Mouse (Mus musculus) lung, embryonic 14.5 days (tissue): ENCODE measurements around the gene Ifitm1. TPM values are rescaled to one million over a fixed set of nuclear protein-coding genes. Genes with fewer than 3 reads are reported as not detected.

Experiments
- ATAC-seq: fragments of 200-750 bp; cut with Nextera tagmentation; 2 replicates; pipeline ENCODE4 v1.8.0; 2017; ENCODE audit warnings: mild to moderate bottlenecking, moderate TSS enrichment, moderate library complexity; ENCODE audit not compliant: insufficient read depth
- DNase-seq: peaks from one replicate; pipeline ENCODE4 v3.0.0-alpha.2; 2015
- H3K27ac ChIP-seq: fragments of 300-500 bp; sonication (generic); 2 replicates; pipeline ENCODE4 v1.5.1; 2014; ENCODE audit warnings: low read depth, mild to moderate bottlenecking, moderate library complexity
- H3K27me3 ChIP-seq: fragments of 300-500 bp; sonication (generic); 2 replicates; pipeline ENCODE4 v1.6.1; 2014; ENCODE audit warnings: low read length, control low read depth; ENCODE audit not compliant: insufficient read depth
- H3K36me3 ChIP-seq: fragments of 300-500 bp; sonication (generic); 2 replicates; pipeline ENCODE4 v1.6.1; 2014; ENCODE audit warnings: control low read depth; ENCODE audit not compliant: insufficient read depth
- H3K4me1 ChIP-seq: fragments of 300-500 bp; sonication (generic); 2 replicates; pipeline ENCODE4 v1.6.1; 2014; ENCODE audit warnings: antibody characterized with exemption, control low read depth; ENCODE audit not compliant: insufficient read depth
- H3K4me2 ChIP-seq: fragments of 300-500 bp; sonication (generic); 2 replicates; pipeline ENCODE4 v1.6.1; 2014; ENCODE audit warnings: mild to moderate bottlenecking
- H3K4me3 ChIP-seq: fragments of 300-500 bp; sonication (generic); 2 replicates; pipeline ENCODE4 v1.5.1; 2014; ENCODE audit warnings: low read depth, low read length
- H3K9ac ChIP-seq: fragments of 300-500 bp; sonication (generic); 2 replicates; pipeline ENCODE4 v1.6.1; 2014
- H3K9me3 ChIP-seq: fragments of 300-500 bp; sonication (generic); 2 replicates; pipeline ENCODE4 v1.6.1; 2016; ENCODE audit warnings: low read depth, low read length, control low read depth
- CTCF ChIP-seq: IDR thresholded peaks from 2 replicates; pipeline ENCODE4 v1.5.1; 2016; ENCODE audit warnings: antibody characterized with exemption, low read depth
- WGBS: fragments of 180-500 bp; shearing (Covaris S2); extraction: QIAGEN DNeasy Blood & Tissue Kit; methylation state at CpG from one replicate; pipeline ENCODE4 v1.1.7; 2014; 5-methylcytosine and 5-hydroxymethylcytosine counted together
- polyA plus RNA-seq: library from polyadenylated mRNA; unstranded; fragments of >200 nt; fragmentation: Nextera tagmentation; extraction: Ambion mirVana; gene quantifications from 2 replicates; pipeline ENCODE4 v1.2.1, GENCODE M21; 2014

The Ifitm1 gene
- polyA plus RNA-seq, 1 experiment from 2014 or later, result 42.5 TPM

DNA sequence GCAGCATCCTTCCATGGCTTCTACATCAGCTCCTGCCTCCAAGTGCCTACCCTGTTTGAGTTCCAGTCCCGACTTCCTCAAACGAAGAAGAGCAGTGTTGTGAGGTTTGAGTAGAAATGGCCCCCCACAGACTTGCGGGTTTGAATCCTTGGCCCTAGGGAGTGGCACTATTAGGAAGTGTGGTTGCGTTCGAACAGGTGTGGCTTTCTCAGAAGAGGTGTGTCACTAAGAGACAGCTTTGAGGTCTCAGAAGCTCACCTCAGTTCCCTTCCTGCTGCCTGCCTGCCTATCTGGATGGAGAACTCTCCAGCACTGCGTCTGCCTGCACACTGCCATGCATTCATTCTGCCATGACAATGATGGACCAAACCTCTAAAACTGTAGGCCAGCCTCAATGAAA lies 39.4 kb downstream of the Ifitm1 start:
- Histone ChIP-seq H3K9me3 (no peaks in the 10 kb centered on the region), H3K4me3 (no peak overlapping the region), H3K27ac (no peak overlapping the region), H3K4me1 (peaks cover 11% of the 10 kb centered on the region; the same call in 1 of the 2 replicates), H3K9ac (no peak overlapping the region), H3K36me3 (no peaks in the 10 kb centered on the region), H3K4me2 (no peak overlapping the region), H3K27me3 (no peaks in the 10 kb centered on the region)
- DNase-seq (no peak), ATAC-seq (no peak)
- TF ChIP-seq CTCF, result no peak
- 90% methylated on average over 6 of the region's 6 CpGs for WGBS

DNA sequence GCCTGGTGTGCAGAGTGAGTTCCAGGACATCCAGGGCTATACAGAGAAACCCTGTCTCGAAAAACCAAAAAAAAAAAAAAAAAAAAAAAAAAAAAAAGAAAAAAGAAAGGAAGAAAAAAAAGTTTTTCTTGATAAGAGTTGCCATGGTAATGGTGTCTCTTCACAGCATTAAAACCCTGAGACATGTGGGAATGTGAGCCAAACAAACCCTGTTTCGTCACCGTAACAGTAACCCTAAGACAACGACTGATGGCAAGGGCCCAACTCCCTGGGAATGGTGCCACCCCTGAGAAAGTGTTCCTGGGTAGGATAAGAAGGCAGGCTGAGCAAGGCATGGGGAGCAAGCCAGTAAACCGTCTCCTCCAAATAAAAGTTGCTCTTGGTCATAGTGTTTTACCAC lies 39.9 kb downstream of the Ifitm1 start:
- 67% methylated on average over 5 of the region's 5 CpGs for WGBS
- Histone ChIP-seq H3K9me3 (no peaks in the 10 kb centered on the region), H3K4me3 (no peak overlapping the region), H3K27me3 (no peaks in the 10 kb centered on the region), H3K9ac (no peak overlapping the region), H3K27ac (no peak overlapping the region), H3K4me2 (no peak overlapping the region), H3K36me3 (no peaks in the 10 kb centered on the region), H3K4me1 (peaks cover 11% of the 10 kb centered on the region; the same call in 1 of the 2 replicates)
- DNase-seq (peak; percentile 44), ATAC-seq (no peak)
- TF ChIP-seq CTCF, result no peak

DNA sequence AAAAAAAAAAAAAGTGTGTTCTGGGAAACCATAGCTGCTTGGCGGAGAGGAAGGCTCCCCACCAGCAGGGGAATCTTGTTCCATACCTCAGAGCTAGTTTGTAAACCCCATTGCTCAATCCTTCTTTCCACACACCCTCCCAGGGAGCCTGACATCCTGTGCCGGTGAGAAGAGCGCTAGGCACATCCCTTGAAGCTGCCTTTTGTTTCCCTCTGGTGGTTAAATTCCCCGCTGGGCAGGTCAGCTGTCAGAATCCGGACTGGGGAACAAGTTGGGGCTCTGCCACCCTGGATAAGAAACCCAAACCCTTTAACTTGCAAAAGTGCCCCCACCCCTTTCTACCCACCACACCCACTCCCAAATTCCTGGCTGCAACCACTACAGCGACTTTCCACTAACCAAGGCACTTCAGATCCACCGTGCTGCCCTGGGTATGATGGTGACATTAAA lies 41.3 kb downstream of the Ifitm1 start:
- peak; percentile 55 for TF ChIP-seq CTCF
- Histone ChIP-seq H3K4me2 (peak overlapping the region; percentile 69; the same call in 1 of the 2 replicates), H3K27ac (no peak overlapping the region), H3K4me1 (peaks cover 11% of the 10 kb centered on the region; the same call in 1 of the 2 replicates), H3K4me3 (no peak overlapping the region), H3K9ac (no peak overlapping the region), H3K27me3 (no peaks in the 10 kb centered on the region), H3K36me3 (no peaks in the 10 kb centered on the region), H3K9me3 (no peaks in the 10 kb centered on the region)
- ATAC-seq (peak; percentile 12; the same call in 1 of the 2 replicates), DNase-seq (peak; percentile 57)
- WGBS, result 8% methylated on average over 7 of the region's 7 CpGs

DNA sequence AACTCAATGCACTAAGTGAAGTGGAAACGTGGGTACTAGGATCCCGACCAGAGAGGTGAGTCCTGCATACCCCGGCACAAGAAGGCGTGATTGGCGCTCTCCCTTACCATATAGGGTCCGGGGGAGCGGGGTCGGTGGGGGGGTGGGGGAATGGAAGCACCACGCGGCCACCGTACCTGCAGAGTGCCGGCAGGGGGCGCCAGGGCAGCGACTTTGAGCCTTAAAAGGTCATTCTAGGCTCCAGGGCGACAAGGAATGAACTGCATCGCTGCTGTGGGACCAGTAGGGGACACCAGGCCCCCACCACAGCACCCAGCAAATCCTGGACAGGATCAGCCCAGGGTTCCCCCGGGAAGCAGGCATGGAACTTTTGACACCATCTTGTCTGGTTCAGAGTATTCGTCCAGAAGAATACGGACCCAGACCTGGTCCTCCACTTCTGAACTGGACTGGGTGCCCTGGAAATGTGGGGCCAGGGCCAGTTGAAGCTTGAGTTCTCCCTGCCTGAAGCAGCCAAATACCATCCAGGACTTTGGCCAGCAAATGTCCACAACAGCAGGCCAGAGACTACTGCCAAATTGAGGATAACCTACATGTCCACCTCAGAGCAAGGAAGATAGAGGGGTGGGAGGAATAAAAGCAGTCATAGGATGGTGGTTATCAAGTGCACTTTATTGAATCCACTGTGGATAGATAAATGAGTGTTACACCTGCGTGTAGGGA lies 42.1 kb downstream of the Ifitm1 start:
- Histone ChIP-seq H3K4me1 (peaks cover 11% of the 10 kb centered on the region; the same call in 1 of the 2 replicates), H3K9me3 (no peaks in the 10 kb centered on the region), H3K4me2 (peak overlapping the region; percentile 69), H3K36me3 (no peaks in the 10 kb centered on the region), H3K9ac (no peak overlapping the region), H3K4me3 (peak overlapping the region; percentile 7; the same call in 1 of the 2 replicates), H3K27ac (no peak overlapping the region), H3K27me3 (no peaks in the 10 kb centered on the region)
- TF ChIP-seq CTCF, result peak; percentile 94
- DNase-seq, result peak; percentile 94
- ATAC-seq, result peak; percentile 85
- 7% methylated on average over 20 of the region's 20 CpGs for WGBS

DNA sequence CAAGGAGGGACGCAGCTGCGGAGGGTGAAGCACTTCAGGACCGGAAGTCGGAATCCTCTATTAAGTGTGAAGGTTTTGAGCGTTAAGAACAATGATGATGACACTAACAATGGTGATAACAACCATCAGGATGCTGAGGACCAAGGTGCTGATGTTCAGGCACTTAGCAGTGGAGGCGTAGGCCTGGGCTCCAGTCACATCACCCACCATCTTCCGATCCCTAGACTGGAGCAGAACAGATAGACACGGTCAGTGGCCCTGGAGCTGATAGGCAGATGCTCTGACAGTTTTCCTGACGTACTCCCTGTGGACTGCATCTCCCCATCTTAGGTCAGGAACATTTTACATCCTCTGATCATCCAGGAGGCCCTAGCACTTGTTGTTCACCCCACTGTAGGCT lies 42.6 kb downstream of the Ifitm1 start:
- DNase-seq (no peak), ATAC-seq (no peak)
- H3K4me3 ChIP-seq, result peak overlapping the region; percentile 47
- H3K4me2 ChIP-seq, result peak overlapping the region; percentile 69
- 74% methylated on average over 9 of the region's 9 CpGs for WGBS
- H3K27me3 ChIP-seq, result no peaks in the 10 kb centered on the region
- peaks cover 11% of the 10 kb centered on the region; the same call in 1 of the 2 replicates for H3K4me1 ChIP-seq
- no peaks in the 10 kb centered on the region for H3K36me3 ChIP-seq
- no peaks in the 10 kb centered on the region for H3K9me3 ChIP-seq
- peak overlapping the region; percentile 59 for H3K9ac ChIP-seq
- no peak for TF ChIP-seq CTCF
- H3K27ac ChIP-seq, result no peak overlapping the region

DNA sequence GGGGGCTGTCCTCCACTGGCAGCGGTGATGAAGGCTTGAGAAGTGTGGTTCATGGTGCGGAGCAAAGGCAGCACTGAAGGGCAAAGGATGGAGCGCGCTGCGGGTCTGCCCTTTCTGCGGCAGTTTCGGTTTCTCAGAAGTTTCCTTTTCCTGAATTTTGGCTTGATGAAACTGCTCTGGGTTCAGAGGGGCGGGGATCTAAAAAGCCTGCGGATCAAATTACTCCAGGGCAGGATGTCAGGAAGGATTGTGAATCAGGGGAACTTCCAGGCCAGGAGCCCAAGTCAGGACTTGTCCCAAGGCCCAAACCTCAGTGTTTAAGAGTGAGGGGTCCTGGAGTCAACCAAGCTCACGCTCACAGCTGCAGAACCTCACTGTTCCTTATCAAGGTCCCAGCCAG lies 43.6 kb downstream of the Ifitm1 start, which contains the start of gene Ifitm3:
Gene Ifitm3, minus strand, starts transcription at position 178 of the 400 bp plus-strand sequence.
- Histone ChIP-seq H3K9me3 (no peaks in the 10 kb centered on the region), H3K9ac (peak within 1 kb of the TSS; percentile 59), H3K27me3 (no peaks in the 10 kb centered on the region), H3K4me2 (peak within 1 kb of the TSS; percentile 69), H3K36me3 (no peaks in the 10 kb centered on the region), H3K27ac (peak within 1 kb of the TSS; percentile 4; the same call in 1 of the 2 replicates), H3K4me3 (peak within 1 kb of the TSS; percentile 47), H3K4me1 (peaks cover 11% of the 10 kb centered on the region; the same call in 1 of the 2 replicates)
- WGBS, result 2% methylated on average over 10 of the region's 10 CpGs
- DNase-seq (peak; percentile 86), ATAC-seq (peak; percentile 47; the same call in 1 of the 2 replicates)
- TF ChIP-seq CTCF, result no peak

DNA sequence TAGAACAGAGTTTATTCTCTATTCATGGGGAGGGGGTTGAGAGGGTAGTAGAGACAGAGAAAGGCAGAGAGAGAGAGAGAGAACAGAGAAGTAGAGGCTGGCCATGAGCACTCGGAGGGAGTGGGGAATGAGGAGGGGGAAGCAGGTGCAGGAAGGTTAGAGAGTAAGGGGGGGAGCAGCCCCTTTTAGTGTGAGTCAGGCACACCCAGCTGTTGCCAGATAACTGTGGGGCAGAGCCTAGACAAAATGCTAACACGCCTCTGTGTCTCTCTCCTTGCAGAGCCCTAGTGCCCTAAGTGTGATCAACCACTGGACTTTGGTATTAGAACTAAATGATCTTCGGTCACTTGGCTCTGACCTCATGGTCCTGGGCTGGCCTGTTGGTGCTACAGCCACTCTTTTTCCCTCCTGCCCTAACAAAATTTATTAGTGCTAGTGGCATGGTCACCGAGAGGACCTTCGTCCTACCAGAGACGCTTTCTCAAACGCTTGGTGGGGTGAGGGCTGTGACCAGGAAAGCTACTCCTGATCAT lies 44.3 kb downstream of the Ifitm1 start:
- H3K4me2 ChIP-seq, result no peak overlapping the region
- WGBS, result 91% methylated on average over 7 of the region's 7 CpGs
- no peak for ATAC-seq

More for the DNA sequence above, 44.3 kb downstream of the Ifitm1 start:
- no peaks in the 10 kb centered on the region for H3K9me3 ChIP-seq
- no peaks in the 10 kb centered on the region for H3K27me3 ChIP-seq
- peaks cover 11% of the 10 kb centered on the region; the same call in 1 of the 2 replicates for H3K4me1 ChIP-seq
- H3K4me3 ChIP-seq, result no peak overlapping the region
- no peak for TF ChIP-seq CTCF
- no peak overlapping the region for H3K9ac ChIP-seq
- H3K27ac ChIP-seq, result peak overlapping the region; percentile 4; the same call in 1 of the 2 replicates
- no peaks in the 10 kb centered on the region for H3K36me3 ChIP-seq
- DNase-seq, result no peak
